Comparison of ENCODE assay signal across 11 mouse cellular contexts in genomic region chr6:135441126-135441871, GRCm38 (mm10).
A peak's percentile ranks its signal among the peaks of the same experiment; 100 is the strongest.
DNase-seq lines count a peak whose midpoint lies in the region; ATAC-seq and TF ChIP-seq lines count a peak whose summit lies in the region.
"Had no signal": no experiment of that assay in that cellular context is flagged by ENCODE, and none has a peak within 500 bp of the region (broad histone marks: within the 10 kb centered on the region; RNA-seq: fewer than 3 reads in every experiment).

No protein-coding gene starts in this region.

- no peak overlapping the region for H3K4me3 ChIP-seq in forebrain, postnatal 0 days (ENCODE audit: low read depth, low read length)
- H3K4me3 ChIP-seq in midbrain, embryonic 15.5 days, result no peak overlapping the region
- H3K4me3 ChIP-seq: heart, embryonic 12.5 days; megakaryocyte, embryonic 14.5 days had no signal

- H3K9me3 ChIP-seq in forebrain, postnatal 0 days (ENCODE audit: low read length), result 0 out of 2 replicates have a peak, but pooled peaks cover 4% of the 10 kb centered on the region
- H3K9me3 ChIP-seq in midbrain, embryonic 15.5 days, result no peaks in the 10 kb centered on the region; the same call in 1 of the 2 replicates

- no peak for TF ChIP-seq CTCF in forebrain, postnatal 0 days (IDR thresholded peaks at IDR 0.05; ENCODE audit: low read depth)

- peak; percentile 67 for ATAC-seq in forebrain, postnatal 0 days
- peak; percentile 62 for ATAC-seq in midbrain, embryonic 15.5 days (replicated peaks)
- no peak for ATAC-seq in megakaryocyte, adult 5-6 weeks (ENCODE audit: poor library complexity, severe bottlenecking)

- 15% methylated on average over 11 of the region's 11 CpGs for WGBS in forebrain, postnatal 0 days
- 44% methylated on average over 11 of the region's 11 CpGs for WGBS in midbrain, embryonic 15.5 days

- no peak overlapping the region for H3K9ac ChIP-seq in forebrain, postnatal 0 days
- H3K9ac ChIP-seq in midbrain, embryonic 15.5 days, result no peak overlapping the region
- H3K9ac ChIP-seq: heart, embryonic 12.5 days had no signal

- peaks cover 12% of the 10 kb centered on the region; the same call in 1 of the 2 replicates for H3K4me1 ChIP-seq in forebrain, postnatal 0 days (ENCODE audit: insufficient read depth)
- H3K4me1 ChIP-seq in midbrain, embryonic 15.5 days, result peaks cover 17% of the 10 kb centered on the region

- peak; percentile 81 for DNase-seq in brain, adult 2 months (ENCODE audit: low read depth, low spot score)
- peak; percentile 81 for DNase-seq in forebrain, postnatal 0 days
- peak; percentile 59 to 65 for DNase-seq in layer of hippocampus, postnatal 10 days (ENCODE audit: low spot score in 2 of 2)
- DNase-seq in kidney, postnatal 10 days, result no peak
- no peak for DNase-seq in adrenal gland, adult (ENCODE audit: inconsistent age in 2 of 2, low spot score in 1 of 2)
- DNase-seq in spleen, postnatal 4 days (ENCODE audit: low spot score in 2 of 2), result no peak
- DNase-seq: kidney, postnatal 4 days had no signal

- H3K27me3 ChIP-seq in forebrain, postnatal 0 days (ENCODE audit: insufficient read depth, low read length), result no peaks in the 10 kb centered on the region
- no peaks in the 10 kb centered on the region for H3K27me3 ChIP-seq in midbrain, embryonic 15.5 days (replicated peaks)

- H3K27ac ChIP-seq in forebrain, postnatal 0 days (ENCODE audit: low read depth, low read length), result peak overlapping the region; percentile 74
- H3K27ac ChIP-seq in midbrain, embryonic 15.5 days, result peak overlapping the region; percentile 64; the same call in 1 of the 2 replicates

- H3K4me2 ChIP-seq in forebrain, postnatal 0 days (ENCODE audit: low read depth), result peak overlapping the region; percentile 1; the same call in 1 of the 2 replicates
- H3K4me2 ChIP-seq in midbrain, embryonic 15.5 days, result no peak overlapping the region
- H3K4me2 ChIP-seq: heart, embryonic 12.5 days had no signal

- H3K36me3 ChIP-seq in forebrain, postnatal 0 days (ENCODE audit: insufficient read depth), result no peaks in the 10 kb centered on the region
- no peaks in the 10 kb centered on the region for H3K36me3 ChIP-seq in midbrain, embryonic 15.5 days (replicated peaks)
- H3K36me3 ChIP-seq: heart, embryonic 12.5 days had no signal

Comparison
In these comparisons a context has a peak if more than half of its experiments do, and no peak if none do; other contexts are left out.
1. DNase-seq: peak in brain, adult 2 months (single experiment), forebrain, postnatal 0 days (single experiment) and layer of hippocampus, postnatal 10 days (2 of 2); none in kidney, postnatal 10 days (single experiment), adrenal gland, adult (0 of 2) and spleen, postnatal 4 days (0 of 2).